Mouse (Mus musculus) forebrain, embryonic 15.5 days (tissue): Measurements from ENCODE around the gene Efcab14. TPM values are rescaled to one million over a fixed set of nuclear protein-coding genes. Genes with fewer than 3 reads are reported as not detected.

Experiments used
- ATAC-seq: fragments of 200-750 bp; cut with Nextera tagmentation; replicated peaks from 2 replicates; pipeline ENCODE4 v1.8.0; 2017; ENCODE audit warnings: mild to moderate bottlenecking, moderate TSS enrichment, moderate library complexity
- H3K27ac ChIP-seq: fragments of 300-500 bp; sonication (generic); replicated peaks from 2 replicates; pipeline ENCODE4 v1.5.1; 2015; ENCODE audit warnings: mild to moderate bottlenecking, inconsistent platforms
- H3K27me3 ChIP-seq: fragments of 300-500 bp; sonication (generic); 2 replicates; pipeline ENCODE4 v1.6.1; 2015; ENCODE audit warnings: inconsistent platforms
- H3K36me3 ChIP-seq: fragments of 300-500 bp; sonication (generic); 2 replicates; pipeline ENCODE4 v1.6.1; 2015; ENCODE audit warnings: mild to moderate bottlenecking, inconsistent platforms
- H3K4me1 ChIP-seq: fragments of 300-500 bp; sonication (generic); 2 replicates; pipeline ENCODE4 v1.6.1; 2015; ENCODE audit warnings: inconsistent platforms
- H3K4me2 ChIP-seq: fragments of 300-500 bp; sonication (generic); replicated peaks from 2 replicates; pipeline ENCODE4 v1.6.1; 2015; ENCODE audit warnings: mild to moderate bottlenecking, inconsistent platforms
- H3K4me3 ChIP-seq: fragments of 300-500 bp; sonication (generic); 2 replicates; pipeline ENCODE4 v1.5.1; 2015; ENCODE audit warnings: mild to moderate bottlenecking, inconsistent platforms
- H3K9ac ChIP-seq: fragments of 300-500 bp; sonication (generic); replicated peaks from 2 replicates; pipeline ENCODE4 v1.6.1; 2015; ENCODE audit warnings: mild to moderate bottlenecking, inconsistent platforms
- H3K9me3 ChIP-seq: fragments of 300-500 bp; sonication (generic); 2 replicates; pipeline ENCODE4 v1.6.1; 2016; ENCODE audit warnings: inconsistent platforms
- WGBS: fragments of 180-500 bp; shearing (Covaris S2); methylation state at CpG from one replicate; pipeline ENCODE4 v1.1.7; 2015; ENCODE audit warnings: mixed read lengths; 5-methylcytosine and 5-hydroxymethylcytosine counted together
- polyA plus RNA-seq: library from polyadenylated mRNA; unstranded; fragments of >200 nt; fragmentation: Nextera tagmentation; extraction: Ambion mirVana; gene quantifications from 2 replicates; pipeline ENCODE4 v1.2.1, GENCODE M21; 2015

Efcab14 gene
- polyA plus RNA-seq, 1 experiment from 2014 or later = 19.6 TPM

DNA sequence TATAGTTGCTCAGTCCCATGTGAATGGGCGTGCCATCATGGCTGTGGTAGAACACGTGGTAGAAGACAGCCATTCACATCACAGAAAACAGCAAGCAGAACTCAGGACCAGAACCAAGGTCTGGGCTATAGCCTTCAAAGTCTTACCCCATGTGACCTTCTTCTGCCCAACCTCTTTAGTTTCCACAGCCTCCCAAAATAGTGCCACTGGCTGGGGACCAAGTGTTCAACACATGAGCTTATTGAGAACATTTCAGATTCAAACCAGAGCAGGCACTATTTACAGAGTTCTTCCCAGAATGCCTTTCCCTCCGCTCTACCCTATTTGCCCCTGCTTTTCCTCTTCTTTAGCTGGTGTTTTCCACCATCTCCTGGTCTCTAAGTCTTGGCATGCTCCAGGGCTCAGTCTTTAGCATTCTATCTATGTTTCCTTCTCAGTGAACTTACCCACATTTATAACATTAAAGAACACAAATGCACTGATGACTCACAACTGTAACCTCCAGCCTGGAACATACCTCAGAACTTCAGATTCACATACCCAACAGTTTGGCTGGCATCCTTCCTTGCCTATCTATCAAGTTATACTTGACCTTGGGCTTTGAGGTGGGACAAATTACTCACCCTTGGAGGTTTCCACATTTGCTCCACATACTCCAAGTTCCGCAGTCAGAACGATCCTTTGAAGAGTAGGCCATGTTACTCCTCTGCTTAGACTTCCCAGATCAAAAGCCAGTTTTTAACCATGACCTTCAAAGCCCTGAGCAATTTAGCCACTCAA lies 44.7 kb downstream of the Efcab14 start:
- no peaks in the 10 kb centered on the region for H3K27me3 ChIP-seq
- H3K4me2 ChIP-seq = no peak overlapping the region
- 83% methylated on average over 5 of the region's 5 CpGs for WGBS
- H3K9ac ChIP-seq = no peak overlapping the region
- H3K36me3 ChIP-seq = peaks cover 6% of the 10 kb centered on the region; the same call in 1 of the 2 replicates
- no peak overlapping the region for H3K27ac ChIP-seq
- H3K9me3 ChIP-seq = no peaks in the 10 kb centered on the region
- ATAC-seq = no peak
- no peak overlapping the region for H3K4me3 ChIP-seq
- H3K4me1 ChIP-seq = peaks cover 16% of the 10 kb centered on the region

DNA sequence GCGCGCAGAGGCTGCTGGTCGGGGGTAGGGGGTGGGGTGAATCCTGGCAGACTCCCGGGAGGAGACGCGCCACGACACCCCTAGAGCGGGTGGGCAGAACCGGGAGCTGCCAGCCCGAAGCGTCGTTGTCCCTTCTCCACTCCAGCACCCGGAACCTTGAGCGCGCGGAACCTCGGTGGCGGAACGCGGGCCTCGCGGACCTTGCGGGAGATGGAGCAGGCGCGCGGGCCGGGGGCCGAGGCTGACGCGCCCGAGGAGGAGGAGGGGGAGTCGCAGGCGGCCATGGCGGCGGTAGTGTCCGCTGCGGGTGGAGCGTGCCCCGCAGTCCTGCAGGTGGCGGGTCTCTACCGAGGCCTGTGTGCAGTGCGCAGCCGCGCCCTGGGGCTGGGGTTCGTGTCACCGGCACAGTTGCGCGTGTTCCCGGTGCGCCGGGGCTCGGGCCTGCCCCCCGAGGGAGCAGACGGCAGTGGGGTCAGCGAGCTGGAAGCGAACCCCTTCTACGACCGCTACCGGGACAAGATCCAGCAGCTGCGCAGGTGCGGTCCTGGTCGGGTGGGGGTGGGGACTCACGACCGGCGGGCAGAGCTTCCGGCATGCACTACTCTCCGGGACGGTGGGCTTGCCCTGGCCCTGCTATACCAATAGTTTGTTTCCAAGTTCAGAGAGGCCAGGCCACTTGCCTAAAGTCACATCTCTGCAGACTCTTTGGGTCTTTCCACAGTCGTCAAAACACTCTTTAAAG lies 47.4 kb downstream of the Efcab14 start, which contains the start of gene Atpaf1:
Atpaf1 (plus strand) TSS at position 44 of the 742 bp plus-strand sequence.
- H3K4me1 ChIP-seq = peaks cover 16% of the 10 kb centered on the region
- H3K4me2 ChIP-seq = peak within 1 kb of the TSS; percentile 74
- H3K36me3 ChIP-seq = 0 out of 2 replicates have a peak, but pooled peaks cover 4% of the 10 kb centered on the region
- H3K4me3 ChIP-seq = peak within 1 kb of the TSS; percentile 94
- under 1% methylated on average over 69 of the region's 69 CpGs for WGBS
- H3K27me3 ChIP-seq = no peaks in the 10 kb centered on the region
- H3K9me3 ChIP-seq = no peaks in the 10 kb centered on the region
- peak; percentile 95 for ATAC-seq
- H3K9ac ChIP-seq = peak within 1 kb of the TSS; percentile 80
- peak within 1 kb of the TSS; percentile 53 for H3K27ac ChIP-seq

DNA sequence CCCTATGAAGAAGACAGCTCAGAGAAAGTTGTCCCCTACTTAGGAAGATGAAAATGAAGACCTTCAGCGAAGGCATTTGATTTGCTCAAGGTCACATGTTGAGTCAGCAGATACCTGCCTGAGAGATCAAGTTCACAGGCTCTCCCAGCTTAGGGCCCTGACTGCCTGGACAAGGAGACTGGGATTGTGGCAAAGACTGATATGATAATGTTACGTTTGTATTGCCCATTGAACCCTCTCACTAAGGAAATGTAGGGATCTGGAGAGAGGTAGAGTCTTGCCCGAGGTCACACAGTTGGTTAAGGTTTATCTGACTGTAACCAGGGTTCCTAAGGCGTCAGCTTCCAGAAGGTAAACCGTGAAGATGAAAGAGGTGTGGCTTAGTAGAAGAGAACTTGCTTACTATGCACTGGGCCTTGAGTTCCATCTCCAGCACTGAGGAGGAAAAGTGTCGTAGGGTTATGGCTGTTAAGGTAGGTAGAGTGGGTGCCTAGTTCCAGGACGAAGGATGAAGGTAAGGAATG lies 48.0 kb downstream of the Efcab14 start:
- no peaks in the 10 kb centered on the region for H3K27me3 ChIP-seq
- H3K36me3 ChIP-seq = 0 out of 2 replicates have a peak, but pooled peaks cover 4% of the 10 kb centered on the region
- H3K9ac ChIP-seq = peak overlapping the region; percentile 80
- 60% methylated on average over 7 of the region's 7 CpGs for WGBS
- peak overlapping the region; percentile 94 for H3K4me3 ChIP-seq
- H3K9me3 ChIP-seq = no peaks in the 10 kb centered on the region
- peak; percentile 9; the same call in 1 of the 2 replicates for ATAC-seq
- H3K27ac ChIP-seq = no peak overlapping the region
- peaks cover 16% of the 10 kb centered on the region for H3K4me1 ChIP-seq
- peak overlapping the region; percentile 74 for H3K4me2 ChIP-seq

DNA sequence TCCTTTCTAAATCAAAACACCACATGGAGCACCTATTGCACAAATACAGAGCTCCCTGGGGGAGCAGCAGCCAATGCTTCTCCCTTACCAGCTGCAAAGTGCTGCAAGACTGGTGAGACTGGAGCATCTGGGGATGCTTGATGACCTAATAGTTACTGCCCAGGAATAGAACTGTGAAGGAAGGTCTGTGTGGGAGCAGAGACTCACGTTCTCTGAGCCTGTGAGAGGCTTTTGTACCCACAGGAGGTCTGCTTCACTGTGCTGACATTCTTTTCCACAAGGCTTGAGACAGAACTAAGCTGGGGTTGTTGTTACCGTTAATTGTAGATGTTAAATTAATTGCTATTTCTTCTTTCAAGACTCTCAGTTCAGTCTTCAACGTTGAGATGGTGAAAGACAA lies 53.3 kb downstream of the Efcab14 start:
- no peak overlapping the region for H3K4me2 ChIP-seq
- peaks cover 2% of the 10 kb centered on the region for H3K4me1 ChIP-seq
- H3K27ac ChIP-seq = no peak overlapping the region
- no peak for ATAC-seq
- H3K27me3 ChIP-seq = no peaks in the 10 kb centered on the region
- 70% methylated on average over 3 of the region's 3 CpGs for WGBS
- H3K36me3 ChIP-seq = peaks cover 31% of the 10 kb centered on the region
- H3K9ac ChIP-seq = no peak overlapping the region
- no peak overlapping the region for H3K4me3 ChIP-seq
- H3K9me3 ChIP-seq = no peaks in the 10 kb centered on the region

DNA sequence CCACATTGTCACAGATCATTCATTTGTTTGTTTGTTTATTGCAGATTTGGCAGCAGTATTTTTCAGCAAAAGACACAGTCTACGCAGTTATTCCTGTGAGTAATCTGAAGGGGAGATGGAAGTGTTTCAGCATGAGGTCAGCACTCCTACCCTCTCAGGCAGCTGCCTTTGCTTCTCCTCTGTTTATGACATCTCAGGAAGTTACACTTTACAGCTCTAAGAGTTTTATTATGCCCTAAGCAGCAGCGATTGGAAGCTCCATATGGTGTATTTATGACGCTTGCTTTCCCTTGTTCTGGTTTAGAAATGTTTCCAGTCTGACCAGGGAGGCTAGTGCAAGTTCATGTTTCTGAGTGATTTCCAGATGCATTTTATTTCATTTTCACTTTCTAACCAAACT lies 57.8 kb downstream of the Efcab14 start:
- WGBS = 96% methylated on average over 3 of the region's 3 CpGs
- no peaks in the 10 kb centered on the region for H3K27me3 ChIP-seq
- no peak for ATAC-seq
- H3K4me3 ChIP-seq = no peak overlapping the region
- H3K9ac ChIP-seq = no peak overlapping the region
- peaks cover 53% of the 10 kb centered on the region for H3K36me3 ChIP-seq
- no peak overlapping the region for H3K4me2 ChIP-seq
- H3K4me1 ChIP-seq = no peaks in the 10 kb centered on the region
- H3K9me3 ChIP-seq = no peaks in the 10 kb centered on the region
- H3K27ac ChIP-seq = no peak overlapping the region

DNA sequence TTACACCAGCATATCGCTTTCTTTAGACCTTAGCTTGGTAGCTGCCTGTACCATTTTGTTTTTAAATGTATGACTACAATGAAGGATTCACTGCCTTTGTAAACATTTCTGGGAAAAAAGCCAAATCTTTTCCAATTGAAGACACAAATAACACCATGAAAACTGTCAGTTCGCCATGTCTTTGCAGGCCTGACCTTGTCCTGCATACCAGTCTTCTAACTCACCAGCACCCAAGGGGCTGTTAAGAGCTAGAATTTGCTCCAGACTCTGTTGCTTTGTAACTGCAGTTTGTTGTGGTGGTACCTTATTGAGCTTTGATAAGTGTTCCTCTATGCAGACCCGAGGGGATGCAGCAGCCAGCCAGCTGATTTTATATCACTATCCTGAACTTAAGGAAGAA lies 62.4 kb downstream of the Efcab14 start:
- no peak overlapping the region for H3K9ac ChIP-seq
- no peak overlapping the region for H3K4me2 ChIP-seq
- peaks cover 49% of the 10 kb centered on the region for H3K36me3 ChIP-seq
- H3K4me1 ChIP-seq = no peaks in the 10 kb centered on the region
- no peaks in the 10 kb centered on the region for H3K27me3 ChIP-seq
- WGBS = 56% methylated on average over 3 of the region's 3 CpGs
- no peak overlapping the region for H3K4me3 ChIP-seq
- no peaks in the 10 kb centered on the region for H3K9me3 ChIP-seq
- ATAC-seq = no peak
- H3K27ac ChIP-seq = no peak overlapping the region

DNA sequence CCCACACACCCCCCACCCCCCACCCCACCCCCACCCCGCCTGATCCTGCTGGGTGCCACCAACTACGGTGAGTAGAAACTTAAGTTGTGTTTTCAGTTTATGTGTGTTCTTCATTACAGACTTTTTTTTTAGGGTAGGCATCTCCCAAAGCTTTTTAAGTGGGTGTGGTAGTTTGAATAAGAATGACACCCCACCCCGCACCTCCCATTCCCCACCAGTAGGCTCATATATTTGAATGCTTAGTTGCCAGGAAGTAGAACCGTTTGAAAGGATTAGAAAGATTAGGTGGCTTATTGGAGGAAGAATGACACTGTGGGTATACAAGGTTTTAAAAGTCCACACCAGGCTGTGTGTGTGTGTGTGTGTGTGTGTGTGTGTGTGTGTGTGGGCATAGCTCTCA lies 74.8 kb downstream of the Efcab14 start:
- WGBS = 76% methylated on average over 4 of the region's 4 CpGs
- ATAC-seq = no peak
- no peaks in the 10 kb centered on the region for H3K9me3 ChIP-seq

DNA sequence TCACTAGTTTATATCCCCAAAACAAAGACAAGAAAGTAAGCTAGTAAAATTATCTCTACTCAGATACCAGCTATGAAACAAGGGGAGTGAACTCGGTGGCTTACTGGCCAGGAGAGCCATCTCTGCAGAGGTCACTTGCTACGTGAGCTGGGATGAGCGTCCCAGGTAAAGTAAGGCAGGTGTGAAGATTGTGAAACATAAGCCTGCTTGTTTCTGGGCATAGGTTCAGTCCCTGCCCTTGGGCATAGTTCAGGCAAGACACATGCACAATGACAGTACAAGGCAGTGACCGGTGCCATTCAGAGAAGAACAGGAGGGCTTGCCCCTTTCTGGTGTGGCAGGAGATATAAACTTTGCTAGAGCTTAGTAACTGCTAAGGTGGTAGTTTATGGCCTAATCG lies 78.1 kb downstream of the Efcab14 start:
- Histone ChIP-seq H3K27me3 (no peaks in the 10 kb centered on the region), H3K9me3 (no peaks in the 10 kb centered on the region), H3K4me1 (no peaks in the 10 kb centered on the region), H3K27ac (no peak overlapping the region), H3K9ac (no peak overlapping the region), H3K4me2 (no peak overlapping the region), H3K4me3 (no peak overlapping the region), H3K36me3 (peaks cover 15% of the 10 kb centered on the region; the same call in 1 of the 2 replicates)
- ATAC-seq = no peak
- WGBS = 95% methylated on average over 5 of the region's 5 CpGs

More for the DNA sequence above, 74.8 kb downstream of the Efcab14 start:
- Histone ChIP-seq H3K4me2 (no peak overlapping the region), H3K4me3 (no peak overlapping the region), H3K9ac (no peak overlapping the region), H3K27me3 (no peaks in the 10 kb centered on the region), H3K36me3 (peaks cover 15% of the 10 kb centered on the region; the same call in 1 of the 2 replicates), H3K4me1 (no peaks in the 10 kb centered on the region), H3K27ac (no peak overlapping the region)

DNA sequence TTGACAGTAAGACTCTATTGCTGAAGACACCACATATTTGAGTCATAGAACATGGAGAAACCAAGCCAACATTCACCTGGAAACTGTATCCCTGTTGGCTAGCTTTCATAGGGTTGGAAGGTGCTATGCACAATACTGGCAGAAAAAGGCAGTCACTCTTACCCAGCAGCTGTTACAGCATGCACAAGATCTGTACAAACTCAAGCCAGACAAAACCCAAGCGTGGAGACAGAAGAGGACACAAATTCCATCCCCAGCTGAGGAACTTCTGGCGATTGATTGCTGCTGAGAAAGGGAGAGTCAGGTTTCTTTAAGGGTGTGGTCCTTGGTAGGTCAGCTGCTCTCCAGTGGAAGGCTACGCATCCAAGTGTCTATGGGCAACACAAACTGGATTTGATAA lies 82.7 kb downstream of the Efcab14 start:
- H3K27ac ChIP-seq = no peak overlapping the region
- no peaks in the 10 kb centered on the region for H3K27me3 ChIP-seq
- no peaks in the 10 kb centered on the region for H3K4me1 ChIP-seq
- H3K36me3 ChIP-seq = 0 out of 2 replicates have a peak, but pooled peaks cover 2% of the 10 kb centered on the region
- H3K9me3 ChIP-seq = no peaks in the 10 kb centered on the region
- no peak overlapping the region for H3K4me2 ChIP-seq
- H3K4me3 ChIP-seq = no peak overlapping the region
- WGBS = 82% methylated on average over 3 of the region's 3 CpGs
- no peak overlapping the region for H3K9ac ChIP-seq
- no peak for ATAC-seq

DNA sequence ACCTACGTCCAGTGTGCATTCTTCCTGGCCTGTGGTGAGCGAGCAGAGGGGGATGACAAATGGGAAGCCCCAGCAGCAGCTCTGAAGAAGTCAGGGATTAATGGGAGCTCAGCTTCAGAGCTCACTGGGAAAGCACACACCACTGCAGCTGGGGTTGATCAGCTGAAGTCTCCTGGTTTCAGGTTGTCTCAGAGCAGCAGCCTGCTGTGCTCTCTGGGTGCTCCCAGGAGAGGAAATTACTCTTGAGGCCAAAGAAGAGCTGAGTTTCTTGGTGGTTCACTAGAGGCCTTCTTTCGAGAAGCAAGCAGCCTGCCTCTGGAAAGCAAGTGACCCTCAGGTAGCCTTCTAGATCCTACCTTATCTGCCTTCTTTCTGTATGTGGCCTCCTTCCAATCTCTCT lies 83.4 kb downstream of the Efcab14 start:
- Histone ChIP-seq H3K27ac (no peak overlapping the region), H3K9me3 (no peaks in the 10 kb centered on the region), H3K9ac (no peak overlapping the region), H3K4me2 (no peak overlapping the region), H3K36me3 (no peaks in the 10 kb centered on the region), H3K27me3 (no peaks in the 10 kb centered on the region), H3K4me1 (no peaks in the 10 kb centered on the region), H3K4me3 (no peak overlapping the region)
- 78% methylated on average over 3 of the region's 3 CpGs for WGBS
- ATAC-seq = no peak

DNA sequence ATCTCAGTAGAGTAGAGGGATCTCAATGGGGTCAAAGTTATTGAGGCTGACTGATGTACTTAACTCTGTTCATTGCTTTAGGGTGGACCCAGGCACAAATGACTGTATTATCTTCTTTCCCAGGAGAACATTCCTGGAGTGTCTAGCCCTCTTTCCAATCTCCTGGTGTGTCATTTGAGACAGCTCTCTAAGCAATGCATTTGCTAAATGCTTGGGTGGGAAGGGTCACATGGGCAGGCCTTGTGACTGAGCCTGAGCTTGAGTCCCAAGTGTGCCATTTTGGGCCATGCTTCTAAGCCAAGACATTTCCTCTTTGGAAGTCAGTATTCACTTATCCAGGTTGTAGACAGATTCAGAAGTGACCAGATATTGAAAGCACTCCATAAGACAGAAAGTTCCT lies 83.9 kb downstream of the Efcab14 start:
- H3K27ac ChIP-seq = no peak overlapping the region
- no peak overlapping the region for H3K4me2 ChIP-seq
- H3K9me3 ChIP-seq = no peaks in the 10 kb centered on the region
- H3K4me1 ChIP-seq = no peaks in the 10 kb centered on the region
- no peaks in the 10 kb centered on the region for H3K36me3 ChIP-seq
- no peak overlapping the region for H3K4me3 ChIP-seq
- H3K27me3 ChIP-seq = no peaks in the 10 kb centered on the region
- no peak for ATAC-seq
- no peak overlapping the region for H3K9ac ChIP-seq

DNA sequence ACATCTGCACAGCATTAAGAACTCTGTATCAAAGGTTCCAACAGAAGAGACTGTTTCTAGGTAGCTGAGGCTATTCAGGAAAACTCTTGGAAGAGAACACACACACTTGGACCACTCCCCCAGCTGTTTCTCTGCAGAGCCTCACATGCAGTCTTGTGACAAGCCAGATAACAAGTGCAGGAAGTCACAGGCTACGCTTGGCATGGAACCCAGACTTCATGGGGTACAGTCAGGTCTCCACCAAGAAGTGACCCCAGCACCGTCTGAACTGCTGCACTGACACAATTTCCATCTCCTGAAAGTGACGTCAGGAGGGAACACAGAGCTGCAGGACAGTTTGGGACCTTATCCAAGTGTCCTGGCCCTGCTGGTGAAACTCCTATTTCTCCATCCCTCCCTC lies 84.4 kb downstream of the Efcab14 start:
- Histone ChIP-seq H3K4me2 (no peak overlapping the region), H3K36me3 (no peaks in the 10 kb centered on the region), H3K9me3 (no peaks in the 10 kb centered on the region), H3K27me3 (no peaks in the 10 kb centered on the region), H3K9ac (no peak overlapping the region), H3K27ac (no peak overlapping the region), H3K4me3 (no peak overlapping the region), H3K4me1 (no peaks in the 10 kb centered on the region)
- ATAC-seq = no peak
- WGBS = 71% methylated on average over 3 of the region's 3 CpGs
